Mouse (Mus musculus) telencephalon, adult 2 months (tissue): ENCODE results near the gene Ccnd1.

ENCODE experiments used
- DNase-seq: peaks from one replicate; pipeline ENCODE4 v3.0.0-alpha.2; 2011; ENCODE audit warnings: low read depth, low spot score

The Ccnd1 gene

DNA sequence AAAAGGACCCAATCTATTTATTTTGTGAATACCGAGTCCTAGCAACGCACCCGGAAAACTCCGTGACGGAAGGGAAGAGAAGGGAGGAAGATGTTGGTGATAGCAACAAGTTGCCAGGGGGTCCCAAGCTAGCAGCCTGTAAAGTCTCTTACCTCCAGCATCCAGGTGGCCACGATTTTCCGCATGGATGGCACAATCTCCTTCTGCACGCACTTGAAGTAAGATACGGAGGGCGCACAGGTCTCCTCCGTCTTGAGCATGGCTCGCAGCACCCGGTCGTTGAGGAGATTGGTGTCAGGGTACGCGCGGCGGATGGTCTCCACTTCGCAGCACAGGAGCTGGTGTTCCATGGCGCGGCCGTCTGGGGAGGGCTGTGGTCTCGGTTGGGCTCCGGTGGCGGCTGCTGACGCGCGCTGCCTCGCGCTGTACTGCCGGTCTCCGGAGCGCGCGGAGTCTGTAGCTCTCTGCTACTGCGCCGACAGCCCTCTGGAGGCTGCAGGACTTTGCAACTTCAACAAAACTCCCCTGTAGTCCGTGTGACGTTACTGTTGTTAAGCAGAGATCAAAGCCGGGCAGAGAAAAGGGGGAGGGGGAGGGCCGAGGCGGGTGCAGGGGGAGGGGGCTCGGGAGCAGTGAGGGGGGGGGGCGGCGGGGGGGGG, at the start of gene Ccnd1:
TSS of gene Ccnd1 (minus strand) at position 582 of the 659 bp plus-strand sequence.
- DNase-seq = no peak

DNA sequence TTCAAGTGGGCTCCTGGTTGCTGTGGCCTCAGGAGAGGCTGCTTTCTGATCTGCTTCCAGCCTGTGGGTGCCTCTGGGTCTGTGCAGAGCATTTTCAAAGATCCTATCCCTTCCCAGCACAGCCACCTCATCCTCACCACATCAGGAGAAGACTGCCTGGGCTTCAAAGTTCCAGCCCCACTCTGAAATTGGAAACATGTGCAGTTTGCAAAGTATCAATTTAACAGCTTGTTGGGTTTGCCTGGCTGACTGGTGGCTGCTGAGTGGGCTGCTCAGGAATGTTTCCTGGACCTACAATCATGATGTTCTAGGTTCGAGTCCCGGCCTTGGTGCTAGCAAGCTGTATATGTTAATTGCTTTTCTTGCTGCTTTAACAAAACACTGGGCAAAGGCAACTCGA, 49.1 kb upstream of the Ccnd1 start:
- no peak for DNase-seq

DNA sequence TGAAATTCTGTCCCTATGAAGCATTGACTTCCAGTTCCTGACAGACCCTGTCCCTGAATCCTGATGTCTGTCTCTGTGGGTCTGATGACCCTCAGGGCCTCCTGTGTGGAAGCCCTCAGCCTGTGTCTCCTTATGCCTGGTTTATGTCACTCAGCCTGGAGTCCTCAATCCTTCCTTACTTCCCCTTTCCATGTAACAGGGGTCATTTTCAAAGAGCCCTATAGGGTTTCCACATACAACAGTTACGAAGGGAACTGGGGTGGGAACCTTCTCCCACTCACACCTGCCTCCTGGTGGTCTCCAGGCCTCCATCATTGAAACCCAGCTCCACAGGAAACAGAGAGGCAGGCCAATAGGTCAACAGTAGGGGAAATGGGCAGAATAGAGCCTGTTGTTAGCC, 45.4 kb upstream of the Ccnd1 start:
- no peak for DNase-seq

DNA sequence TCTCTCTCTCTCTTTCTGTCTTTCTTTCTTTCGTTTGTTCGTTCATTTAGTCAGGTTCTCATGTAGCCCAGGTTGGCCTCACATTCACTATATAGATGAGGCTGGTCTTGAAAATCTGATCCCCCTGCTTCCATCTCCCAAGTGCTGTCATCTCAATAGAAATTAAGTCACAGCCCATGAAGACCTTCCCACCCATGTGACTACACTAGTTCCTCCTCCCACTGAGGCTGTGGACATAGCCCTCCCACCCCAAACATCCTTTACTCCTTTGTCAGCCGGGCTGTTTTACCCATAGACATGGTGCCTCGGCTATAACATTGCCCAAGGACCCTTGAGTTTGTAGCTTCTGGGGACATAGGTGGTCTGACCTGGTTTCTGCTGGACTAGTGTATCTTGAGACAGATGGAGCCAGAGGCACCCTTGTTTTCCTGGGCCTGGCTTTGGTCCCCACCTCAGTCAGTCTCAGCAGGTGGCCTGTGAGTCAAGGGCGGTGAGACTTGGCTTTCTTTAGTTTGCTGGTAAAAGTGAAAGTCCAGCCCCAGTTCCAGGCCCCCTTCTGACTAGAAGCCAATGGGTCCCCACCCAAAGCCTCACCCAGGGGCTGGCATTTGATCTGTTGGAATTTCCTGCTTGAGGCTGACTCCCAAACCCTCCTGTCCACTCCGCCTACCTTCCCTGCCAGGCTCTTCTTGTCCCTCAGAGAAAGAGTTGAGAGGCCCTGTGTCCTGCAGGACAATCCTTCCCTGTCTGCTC, 42.8 kb upstream of the Ccnd1 start:
- DNase-seq = no peak

DNA sequence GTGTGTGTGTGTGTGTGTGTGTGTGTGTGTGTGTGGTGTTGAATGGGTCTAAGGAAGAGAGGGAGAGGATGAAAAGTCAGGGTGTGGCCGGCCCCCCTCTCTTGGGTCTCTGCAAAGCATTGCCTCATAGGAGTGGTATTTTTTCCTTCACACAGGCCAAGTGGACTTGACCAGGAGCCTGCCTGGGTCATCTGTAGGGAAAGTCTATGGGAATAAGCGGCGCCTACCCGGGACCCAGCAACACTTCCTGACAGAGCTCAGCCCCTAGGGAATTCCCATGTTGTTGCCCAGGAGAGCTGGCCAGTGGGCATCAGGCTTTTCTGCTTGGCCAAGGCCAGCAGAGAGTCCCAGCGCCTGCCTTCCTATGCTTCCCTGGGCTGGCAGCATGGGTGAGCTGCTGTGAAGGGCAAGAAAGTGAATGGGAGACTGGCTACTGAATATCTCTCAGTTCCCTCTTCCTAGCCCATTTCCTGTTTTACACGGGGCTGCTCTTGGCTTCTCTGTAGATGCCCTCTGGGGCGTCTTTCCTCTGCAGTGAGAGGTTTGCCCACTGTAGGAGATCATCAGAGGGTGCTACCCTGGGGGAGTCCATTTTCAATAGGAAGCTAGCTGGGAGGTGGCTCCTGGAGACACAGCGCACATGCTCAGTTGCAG, 41.8 kb upstream of the Ccnd1 start:
- no peak for DNase-seq

GRCm38 (mm10) chr7:144979814-144980213, 40.1 kb upstream of the Ccnd1 start:
- DNase-seq = no peak

- no peak for DNase-seq
Observed at GRCm38 (mm10) chr7:144977121-144977520, 37.4 kb upstream of the Ccnd1 start.

GRCm38 (mm10) chr7:144973461-144973860, 33.7 kb upstream of the Ccnd1 start:
- DNase-seq = no peak

- no peak for DNase-seq
Observed at GRCm38 (mm10) chr7:144971769-144972168, 32.0 kb upstream of the Ccnd1 start.

DNA sequence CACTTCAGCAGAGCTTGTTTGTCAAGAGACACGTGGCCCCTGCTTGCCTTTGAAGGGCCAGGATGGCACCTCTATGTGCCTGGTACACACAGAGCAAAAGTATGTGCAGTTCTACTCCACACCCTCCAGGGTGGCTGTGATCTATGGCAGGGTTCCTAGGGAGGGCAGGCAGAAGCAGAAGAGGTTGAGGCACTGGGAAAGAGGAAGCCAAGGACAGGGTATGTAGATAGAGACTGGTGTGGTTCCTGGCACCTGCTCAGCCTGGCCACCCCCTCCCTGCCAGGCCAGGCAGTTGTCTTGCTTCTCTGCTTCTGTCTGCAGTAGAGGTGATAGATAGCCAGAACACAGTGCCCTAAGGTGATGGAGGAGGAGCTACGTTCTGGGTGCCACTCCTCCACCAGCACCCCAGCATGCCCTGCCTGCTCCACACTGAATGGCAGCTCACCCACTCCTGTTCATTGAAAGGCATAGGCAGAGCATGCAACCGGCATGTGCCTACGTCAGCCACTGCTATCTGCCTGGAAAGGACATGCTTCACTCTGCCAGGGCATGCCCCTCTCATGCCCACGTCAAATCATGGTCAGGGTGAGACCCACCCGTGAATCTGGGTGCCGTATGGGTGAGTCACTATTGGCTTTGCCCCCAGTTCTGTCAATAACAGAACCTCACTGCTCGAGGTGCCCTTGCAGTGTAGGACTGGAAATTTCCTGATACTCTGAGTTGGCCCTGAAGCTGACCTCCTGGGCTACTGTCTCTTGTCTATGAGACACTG, 31.5 kb upstream of the Ccnd1 start:
- no peak for DNase-seq

DNA sequence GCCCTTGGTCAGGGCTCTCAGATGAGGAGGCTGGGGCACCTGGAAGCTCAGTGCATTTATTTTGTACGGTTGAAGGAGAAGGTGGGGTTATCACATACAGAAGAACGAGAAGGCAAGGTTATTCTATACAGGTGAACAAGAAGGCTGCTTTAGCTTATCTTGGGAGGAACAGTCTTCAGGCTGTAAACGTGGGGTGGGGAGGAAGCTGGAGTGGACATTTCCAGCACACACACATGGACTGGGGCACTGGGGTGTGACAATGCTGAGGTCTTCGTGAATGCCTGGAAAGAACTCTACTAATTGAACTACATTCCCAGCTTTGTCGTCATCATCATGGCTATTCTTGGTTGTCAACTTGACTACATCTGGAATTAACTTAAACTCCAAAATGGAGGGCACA, 26.2 kb upstream of the Ccnd1 start:
- no peak for DNase-seq

GRCm38 (mm10) chr7:144964316-144964715, 24.6 kb upstream of the Ccnd1 start:
- DNase-seq = no peak

GRCm38 (mm10) chr7:144963911-144964310, 24.2 kb upstream of the Ccnd1 start:
- DNase-seq = no peak

DNA sequence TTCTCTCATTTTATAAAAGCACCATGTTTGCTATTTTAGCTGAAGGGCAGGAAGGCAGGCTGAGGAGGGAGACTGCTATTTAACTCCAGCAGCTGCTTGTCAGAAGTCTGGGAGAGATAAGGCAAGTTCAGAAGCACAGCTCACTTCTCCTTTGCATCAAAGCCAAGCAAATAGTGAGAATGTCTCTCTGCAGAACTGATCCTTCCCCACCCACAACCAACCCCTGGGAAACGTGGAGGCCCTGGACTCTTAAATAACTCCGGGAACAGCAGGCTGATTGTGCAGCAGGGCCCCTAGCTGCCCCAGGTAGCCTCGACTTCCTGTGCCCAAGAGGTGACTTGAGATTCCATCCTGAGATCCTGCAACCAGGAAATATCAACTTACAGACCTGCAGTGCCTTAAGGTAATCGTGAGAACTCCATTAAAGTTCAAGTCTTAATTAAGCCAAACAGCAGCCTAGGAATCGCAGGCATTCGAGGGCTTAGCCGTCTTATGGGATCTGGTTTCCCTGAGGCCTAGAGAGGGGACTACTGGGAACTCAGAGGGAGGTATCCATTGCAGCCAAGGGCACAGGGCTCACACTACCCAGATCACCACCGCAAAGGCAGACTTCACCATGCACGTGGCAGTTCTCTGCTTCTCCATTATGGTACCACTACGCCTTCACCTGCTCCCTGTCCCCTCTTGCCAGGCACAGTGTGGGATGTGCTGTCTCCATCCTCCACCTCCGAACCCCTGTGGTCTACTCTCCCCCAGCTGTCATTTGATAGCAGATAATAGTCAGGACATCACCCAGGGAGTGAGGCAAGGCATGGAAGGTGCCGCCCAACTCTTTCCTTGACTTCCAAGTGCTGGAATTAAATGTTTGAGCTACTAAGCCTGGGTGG, 19.0 kb upstream of the Ccnd1 start:
- no peak for DNase-seq

DNA sequence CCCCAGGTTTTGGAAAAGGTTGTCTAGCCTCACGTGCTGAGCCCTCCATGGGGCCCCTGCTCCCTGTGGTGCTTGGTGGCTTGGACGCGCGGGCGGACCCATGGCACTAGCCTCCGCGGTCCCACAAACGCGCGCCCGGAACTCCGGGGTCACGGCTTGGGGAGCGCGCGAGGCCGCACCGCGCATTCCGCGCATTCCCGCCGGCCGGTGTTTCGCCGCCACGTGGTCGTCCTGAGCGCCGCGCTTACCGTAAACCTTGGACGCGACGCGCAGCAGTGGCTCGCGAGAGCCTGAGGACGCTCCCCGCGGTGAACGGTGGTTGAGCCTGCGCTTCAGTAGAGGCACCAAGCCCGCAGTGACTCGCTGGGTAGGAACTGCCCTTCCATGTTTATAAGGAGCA, 3.5 kb upstream of the Ccnd1 start:
- DNase-seq = no peak

GRCm38 (mm10) chr7:144942744-144943135, 3.0 kb upstream of the Ccnd1 start:
- DNase-seq = no peak

DNA sequence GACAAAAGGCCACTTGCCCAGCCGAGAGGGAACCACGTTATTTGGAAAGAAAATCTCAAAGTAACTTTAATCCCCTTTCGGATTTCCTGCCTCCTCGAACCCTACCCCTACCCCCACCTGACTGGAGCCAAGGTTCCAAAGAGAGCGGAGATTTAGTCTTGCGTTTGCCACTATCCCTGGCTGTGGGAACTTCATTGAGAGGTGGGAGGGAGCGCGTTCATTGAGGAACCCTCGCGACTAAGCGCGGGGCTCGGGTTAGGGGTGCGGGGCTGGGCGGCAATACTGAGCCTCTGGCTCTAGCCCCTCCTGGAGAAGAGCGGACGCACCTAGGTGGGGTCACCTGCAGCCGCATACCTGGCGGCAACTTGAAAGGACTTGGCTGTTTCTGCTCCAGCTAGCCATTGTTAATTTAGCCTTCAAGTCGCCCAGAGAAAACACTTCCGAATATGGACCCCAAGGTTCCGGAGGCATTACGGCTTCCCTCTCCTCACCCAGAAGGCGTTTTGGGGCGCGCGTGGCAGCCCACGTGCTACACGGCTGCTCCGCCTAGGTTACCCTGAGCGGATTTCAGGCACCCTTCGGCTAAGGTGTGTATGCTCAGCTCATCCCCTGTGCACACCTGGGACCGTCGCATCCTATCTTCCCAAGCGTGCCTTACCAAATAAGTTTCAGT, 2.5 kb upstream of the Ccnd1 start:
- DNase-seq = no peak

- no peak for DNase-seq
Observed at GRCm38 (mm10) chr7:144941242-144941831, 1.6 kb upstream of the Ccnd1 start.

DNA sequence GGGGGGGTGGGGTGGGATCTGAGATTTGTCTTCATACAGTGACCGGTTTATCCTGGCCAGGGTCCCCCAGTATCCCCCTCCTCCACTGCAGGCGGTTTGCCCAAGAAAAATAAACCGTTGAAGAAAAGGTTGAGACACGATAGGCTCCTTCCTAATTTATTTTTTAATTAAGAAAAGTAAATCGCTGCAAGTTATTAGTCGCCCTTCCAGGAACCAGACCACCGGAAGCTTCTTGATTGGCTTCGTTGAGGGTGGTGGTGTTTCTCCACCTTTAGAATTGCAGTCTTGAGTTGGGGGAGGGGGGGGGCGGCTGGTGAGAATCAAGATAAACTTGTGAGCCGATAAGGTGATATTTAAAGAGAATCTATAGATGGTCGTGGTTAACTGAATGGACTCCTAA, 860 bp upstream of the Ccnd1 start:
- no peak for DNase-seq

DNA sequence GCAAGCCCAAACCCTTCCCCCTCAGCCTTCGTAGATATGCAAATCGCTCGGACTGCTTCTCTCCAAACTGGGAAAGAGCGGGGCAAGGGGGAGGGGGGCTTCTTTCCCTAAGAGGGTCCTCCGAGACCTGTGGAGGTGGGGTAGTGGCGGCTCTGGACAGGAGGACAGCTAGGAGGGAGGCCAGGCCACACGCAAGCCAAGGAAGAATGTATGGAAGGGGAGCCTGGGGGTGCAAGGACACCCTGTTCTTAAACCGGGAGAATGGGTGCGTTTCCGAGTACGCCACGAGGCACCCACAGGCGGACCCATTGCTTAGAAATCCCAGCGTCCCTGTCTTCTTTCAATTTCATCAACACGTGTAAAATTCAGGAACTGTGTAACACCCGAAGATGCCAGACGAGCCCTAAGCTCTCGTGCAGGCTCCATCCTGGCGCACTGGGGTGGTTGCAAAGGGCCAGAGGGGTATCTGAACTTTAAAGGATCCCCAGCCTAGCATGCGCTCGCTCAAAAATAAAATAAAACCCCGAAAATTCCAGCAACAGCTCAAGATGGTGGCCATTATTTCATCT, 362 bp upstream of the Ccnd1 start:
- no peak for DNase-seq
